Mouse (Mus musculus): ENCODE measurements at regions not wholly inside any gene's neighbourhood (a gene's known extent, or its start where the extent isn't known, plus 50 kb on each side); places are given as distances from the start of the nearest gene placed in this dataset.

- DNase-seq: no peak
- intact Hi-C loops (cut with DNase I): no loop called here
These were observed 1359.0 kb upstream of the Nudt12 start for GRCm38 (mm10) chr17:60372206-60372605.

GRCm38 (mm10) chr17:60355411-60355810 lies 1342.2 kb upstream of the Nudt12 start:
- intact Hi-C loops (cut with DNase I): no loop called here
- DNase-seq: no peak

GRCm38 (mm10) chr17:60344656-60345055 lies 1331.5 kb upstream of the Nudt12 start:
- intact Hi-C loops (cut with DNase I): no loop called here
- DNase-seq: no peak

- intact Hi-C loops (cut with DNase I): no loop called here
- no peak for DNase-seq
These were observed 1324.5 kb upstream of the Nudt12 start for GRCm38 (mm10) chr17:60337680-60338079.

- intact Hi-C loops (cut with DNase I): loop anchor here (10.0 kb wide), 1 partner anchor 1314 kb away; no protein-coding TSS in a partner anchor
- DNase-seq: no peak
These were observed 1307.9 kb upstream of the Nudt12 start for GRCm38 (mm10) chr17:60321046-60321445.

Measured in heart, postnatal 14 days (tissue).